Mouse (Mus musculus): Measurements from ENCODE around the gene Tmem168. TPM values are rescaled to one million over a fixed set of nuclear protein-coding genes. Genes with fewer than 3 reads are reported as not detected.

The Tmem168 gene
- polyA plus RNA-seq (2016; fragmentation: Nextera tagmentation; extraction: Ambion mirVana) = 42.3 and 45.4 TPM in 2 replicates

GRCm38 (mm10) chr6:13607621-13608493, at the start of gene Tmem168:
Tmem168 (minus strand) TSS chr6:13608100.
- WGBS = 2% methylated on average over 62 of the region's 71 CpGs

GRCm38 (mm10) chr6:13654081-13654480, 46.2 kb upstream of the Tmem168 start:
- no peaks in the 10 kb centered on the region for H3K9me3 ChIP-seq
- no peak for ATAC-seq (ENCODE audit: insufficient number of reproducible peaks, insufficient read depth, low FRiP score, low TSS enrichment)

More at GRCm38 (mm10) chr6:13607621-13608493, at the start of gene Tmem168:
- ATAC-seq (ENCODE audit: insufficient number of reproducible peaks, insufficient read depth, low FRiP score, low TSS enrichment) = peak; percentile 95
- 0 out of 2 replicates have a peak, but pooled peaks cover 4% of the 10 kb centered on the region for H3K36me3 ChIP-seq
- H3K9ac ChIP-seq = peak within 1 kb of the TSS; percentile 80
- peak within 1 kb of the TSS; percentile 75 for H3K4me3 ChIP-seq
- peak within 1 kb of the TSS; percentile 58 for H3K4me2 ChIP-seq (replicated peaks)
- H3K4me1 ChIP-seq = peaks cover 8% of the 10 kb centered on the region
- no peaks in the 10 kb centered on the region for H3K27me3 ChIP-seq
- no peaks in the 10 kb centered on the region for H3K9me3 ChIP-seq
- H3K27ac ChIP-seq = peak within 1 kb of the TSS; percentile 97

GRCm38 (mm10) chr6:13652284-13652683, 44.4 kb upstream of the Tmem168 start:
- no peak for ATAC-seq (ENCODE audit: insufficient number of reproducible peaks, insufficient read depth, low FRiP score, low TSS enrichment)
- Histone ChIP-seq H3K36me3 (peaks cover 18% of the 10 kb centered on the region; the same call in 1 of the 2 replicates), H3K4me2 (replicated peaks) (no peak overlapping the region), H3K4me3 (no peak overlapping the region), H3K27ac (no peak overlapping the region), H3K9ac (no peak overlapping the region), H3K4me1 (no peaks in the 10 kb centered on the region), H3K27me3 (no peaks in the 10 kb centered on the region), H3K9me3 (peaks cover 7% of the 10 kb centered on the region; the same call in 1 of the 2 replicates)
- WGBS = 93% methylated on average over 3 of the region's 3 CpGs

More at GRCm38 (mm10) chr6:13654081-13654480, 46.2 kb upstream of the Tmem168 start:
- Histone ChIP-seq H3K4me2 (replicated peaks) (no peak overlapping the region), H3K9ac (no peak overlapping the region), H3K27me3 (no peaks in the 10 kb centered on the region), H3K4me3 (no peak overlapping the region), H3K4me1 (no peaks in the 10 kb centered on the region), H3K27ac (no peak overlapping the region), H3K36me3 (peaks cover 8% of the 10 kb centered on the region; the same call in 1 of the 2 replicates)

GRCm38 (mm10) chr6:13650854-13651253, 43.0 kb upstream of the Tmem168 start:
- ATAC-seq (ENCODE audit: insufficient number of reproducible peaks, insufficient read depth, low FRiP score, low TSS enrichment) = no peak
- H3K9ac ChIP-seq = no peak overlapping the region
- peaks cover 18% of the 10 kb centered on the region; the same call in 1 of the 2 replicates for H3K36me3 ChIP-seq
- H3K4me1 ChIP-seq = no peaks in the 10 kb centered on the region
- no peak overlapping the region for H3K4me3 ChIP-seq
- peaks cover 7% of the 10 kb centered on the region; the same call in 1 of the 2 replicates for H3K9me3 ChIP-seq
- H3K27me3 ChIP-seq = no peaks in the 10 kb centered on the region
- no peak overlapping the region for H3K4me2 ChIP-seq (replicated peaks)
- H3K27ac ChIP-seq = no peak overlapping the region
- WGBS = 98% methylated on average over 3 of the region's 3 CpGs

GRCm38 (mm10) chr6:13648305-13648704, 40.4 kb upstream of the Tmem168 start:
- ATAC-seq (ENCODE audit: insufficient number of reproducible peaks, insufficient read depth, low FRiP score, low TSS enrichment) = no peak
- Histone ChIP-seq H3K36me3 (peaks cover 18% of the 10 kb centered on the region; the same call in 1 of the 2 replicates), H3K4me2 (replicated peaks) (no peak overlapping the region), H3K9me3 (peaks cover 7% of the 10 kb centered on the region; the same call in 1 of the 2 replicates), H3K27ac (no peak overlapping the region), H3K4me3 (no peak overlapping the region), H3K27me3 (no peaks in the 10 kb centered on the region), H3K9ac (no peak overlapping the region), H3K4me1 (no peaks in the 10 kb centered on the region)

GRCm38 (mm10) chr6:13636582-13636989, 28.7 kb upstream of the Tmem168 start:
- Histone ChIP-seq H3K9ac (no peak overlapping the region), H3K9me3 (no peaks in the 10 kb centered on the region), H3K4me1 (peaks cover 3% of the 10 kb centered on the region; the same call in 1 of the 2 replicates), H3K27ac (no peak overlapping the region), H3K4me2 (replicated peaks) (no peak overlapping the region), H3K4me3 (no peak overlapping the region), H3K36me3 (peaks cover 5% of the 10 kb centered on the region; the same call in 1 of the 2 replicates), H3K27me3 (no peaks in the 10 kb centered on the region)
- ATAC-seq (ENCODE audit: insufficient number of reproducible peaks, insufficient read depth, low FRiP score, low TSS enrichment) = peak; percentile 60; the same call in 1 of the 2 replicates
- 64% methylated on average over 3 of the region's 3 CpGs for WGBS

- peaks cover 3% of the 10 kb centered on the region; the same call in 1 of the 2 replicates for H3K4me1 ChIP-seq
- ATAC-seq (ENCODE audit: insufficient number of reproducible peaks, insufficient read depth, low FRiP score, low TSS enrichment) = peak; percentile 41; the same call in 1 of the 2 replicates
- H3K27ac ChIP-seq = no peak overlapping the region
- H3K4me3 ChIP-seq = no peak overlapping the region
- no peak overlapping the region for H3K9ac ChIP-seq
- H3K4me2 ChIP-seq (replicated peaks) = no peak overlapping the region
- no peaks in the 10 kb centered on the region for H3K27me3 ChIP-seq
- no peaks in the 10 kb centered on the region for H3K9me3 ChIP-seq
- peaks cover 9% of the 10 kb centered on the region; the same call in 1 of the 2 replicates for H3K36me3 ChIP-seq
- WGBS = 45% methylated on average over 1 of the region's 1 CpGs
Measured at GRCm38 (mm10) chr6:13632571-13632970, 24.7 kb upstream of the Tmem168 start.

GRCm38 (mm10) chr6:13630607-13631006, 22.7 kb upstream of the Tmem168 start:
- Histone ChIP-seq H3K36me3 (peaks cover 9% of the 10 kb centered on the region; the same call in 1 of the 2 replicates), H3K27ac (no peak overlapping the region), H3K4me2 (replicated peaks) (no peak overlapping the region), H3K9me3 (no peaks in the 10 kb centered on the region), H3K27me3 (no peaks in the 10 kb centered on the region), H3K4me3 (no peak overlapping the region), H3K4me1 (peaks cover 3% of the 10 kb centered on the region; the same call in 1 of the 2 replicates), H3K9ac (no peak overlapping the region)
- no peak for ATAC-seq (ENCODE audit: insufficient number of reproducible peaks, insufficient read depth, low FRiP score, low TSS enrichment)
- WGBS = 70% methylated on average over 2 of the region's 2 CpGs

GRCm38 (mm10) chr6:13619618-13620017, 11.7 kb upstream of the Tmem168 start:
- H3K9ac ChIP-seq = no peak overlapping the region
- 85% methylated on average over 2 of the region's 2 CpGs for WGBS
- H3K4me3 ChIP-seq = no peak overlapping the region
- H3K4me2 ChIP-seq (replicated peaks) = no peak overlapping the region
- H3K36me3 ChIP-seq = 0 out of 2 replicates have a peak, but pooled peaks cover 4% of the 10 kb centered on the region
- ATAC-seq (ENCODE audit: insufficient number of reproducible peaks, insufficient read depth, low FRiP score, low TSS enrichment) = no peak
- H3K27ac ChIP-seq = no peak overlapping the region
- H3K27me3 ChIP-seq = no peaks in the 10 kb centered on the region
- H3K9me3 ChIP-seq = no peaks in the 10 kb centered on the region
- no peaks in the 10 kb centered on the region for H3K4me1 ChIP-seq

GRCm38 (mm10) chr6:13617110-13617509, 9.2 kb upstream of the Tmem168 start:
- Histone ChIP-seq H3K4me3 (no peak overlapping the region), H3K9me3 (no peaks in the 10 kb centered on the region), H3K4me2 (replicated peaks) (no peak overlapping the region), H3K27ac (no peak overlapping the region), H3K9ac (no peak overlapping the region), H3K27me3 (no peaks in the 10 kb centered on the region), H3K4me1 (no peaks in the 10 kb centered on the region), H3K36me3 (0 out of 2 replicates have a peak, but pooled peaks cover 3% of the 10 kb centered on the region)
- 88% methylated on average over 3 of the region's 3 CpGs for WGBS
- no peak for ATAC-seq (ENCODE audit: insufficient number of reproducible peaks, insufficient read depth, low FRiP score, low TSS enrichment)

GRCm38 (mm10) chr6:13614568-13614967, 6.7 kb upstream of the Tmem168 start:
- no peak for ATAC-seq (ENCODE audit: insufficient number of reproducible peaks, insufficient read depth, low FRiP score, low TSS enrichment)
- H3K9ac ChIP-seq = no peak overlapping the region
- WGBS = 90% methylated on average over 3 of the region's 3 CpGs
- no peak overlapping the region for H3K27ac ChIP-seq
- H3K4me1 ChIP-seq = no peaks in the 10 kb centered on the region
- H3K27me3 ChIP-seq = no peaks in the 10 kb centered on the region
- H3K4me3 ChIP-seq = no peak overlapping the region
- H3K36me3 ChIP-seq = no peaks in the 10 kb centered on the region
- H3K4me2 ChIP-seq (replicated peaks) = no peak overlapping the region
- H3K9me3 ChIP-seq = no peaks in the 10 kb centered on the region

GRCm38 (mm10) chr6:13613671-13614070, 5.8 kb upstream of the Tmem168 start:
- Histone ChIP-seq H3K4me2 (replicated peaks) (no peak overlapping the region), H3K4me3 (no peak overlapping the region), H3K9me3 (no peaks in the 10 kb centered on the region), H3K9ac (no peak overlapping the region), H3K36me3 (no peaks in the 10 kb centered on the region), H3K27me3 (no peaks in the 10 kb centered on the region), H3K27ac (no peak overlapping the region), H3K4me1 (no peaks in the 10 kb centered on the region)
- no peak for ATAC-seq (ENCODE audit: insufficient number of reproducible peaks, insufficient read depth, low FRiP score, low TSS enrichment)
- WGBS = 81% methylated on average over 3 of the region's 3 CpGs

Measured in embryonic facial prominence, embryonic 12.5 days (tissue).